Mouse (Mus musculus) lung, adult 2 months (tissue): Measurements from ENCODE around the gene 0610009B22Rik. TPM values are rescaled to one million over a fixed set of nuclear protein-coding genes. Genes with fewer than 3 reads are reported as not detected.
A peak's percentile ranks its signal among the peaks of the same experiment; 100 is the strongest.

Experiments
- DNase-seq: peaks from one replicate; pipeline ENCODE4 v3.0.0; 2022
- H3K4me1 ChIP-seq: fragments of 200-500 bp; 2 replicates; pipeline ENCODE4 v1.6.1; 2011; ENCODE audit warnings: low read length; ENCODE audit not compliant: control insufficient read depth, insufficient read depth
- H3K4me3 ChIP-seq: fragments of 200-500 bp; replicated peaks from 2 replicates; pipeline ENCODE3; 2011; ENCODE audit warnings: low read depth, mild to moderate bottlenecking, control low read depth, low read length; ENCODE audit errors: extremely low read depth
- CTCF ChIP-seq: fragments of 200-500 bp; IDR thresholded peaks from 2 replicates; pipeline ENCODE4 v1.5.1; 2011; ENCODE audit warnings: mild to moderate bottlenecking, low read length, control low read depth; ENCODE audit not compliant: insufficient read depth
- POLR2A ChIP-seq: fragments of 200-500 bp; IDR thresholded peaks from 2 replicates; pipeline ENCODE4 v1.6.1; 2011; ENCODE audit warnings: low read depth, mild to moderate bottlenecking, control low read depth, low read length, borderline replicate concordance; ENCODE audit errors: extremely low read depth
- WGBS: fragments of 180-500 bp; shearing (Covaris S2); methylation state at CpG from one replicate; pipeline ENCODE4 v1.1.7; 2018; 5-methylcytosine and 5-hydroxymethylcytosine counted together
- polyA plus RNA-seq: library from polyadenylated mRNA; depleted of rRNA; stranded (reverse); fragments of >200 nt; gene quantifications from 2 replicates; pipeline ENCODE4 v1.2.3, GENCODE M21; 2012; rRNA removed

The 0610009B22Rik gene
- polyA plus RNA-seq, 1 experiment = 8.3 TPM

GRCm38 (mm10) chr11:51643202-51643601 lies 45.5 kb downstream of the 0610009B22Rik start:
- H3K4me3 ChIP-seq = no peak overlapping the region
- DNase-seq = no peak
- TF ChIP-seq CTCF (no peak), POLR2A (no peak)
- peaks cover 24% of the 10 kb centered on the region for H3K4me1 ChIP-seq
- WGBS = 37% methylated on average over 9 of the region's 9 CpGs

- 45% methylated on average over 7 of the region's 7 CpGs for WGBS
- no peak for TF ChIP-seq CTCF
- TF ChIP-seq POLR2A = no peak
- Histone ChIP-seq H3K4me3 (no peak overlapping the region), H3K4me1 (peaks cover 23% of the 10 kb centered on the region)
- peak; percentile 46 for DNase-seq
Observed at GRCm38 (mm10) chr11:51640748-51641147, 47.9 kb downstream of the 0610009B22Rik start.

GRCm38 (mm10) chr11:51638497-51638896 lies 50.2 kb downstream of the 0610009B22Rik start:
- TF ChIP-seq POLR2A (no peak), CTCF (no peak)
- 50% methylated on average over 5 of the region's 5 CpGs for WGBS
- Histone ChIP-seq H3K4me1 (peaks cover 16% of the 10 kb centered on the region), H3K4me3 (no peak overlapping the region)
- DNase-seq = no peak

GRCm38 (mm10) chr11:51637971-51638414 lies 50.7 kb downstream of the 0610009B22Rik start:
- no peak for TF ChIP-seq CTCF
- no peak for TF ChIP-seq POLR2A
- WGBS = 6% methylated on average over 17 of the region's 17 CpGs
- DNase-seq = peak; percentile 35
- Histone ChIP-seq H3K4me1 (peaks cover 11% of the 10 kb centered on the region), H3K4me3 (peak overlapping the region; percentile 4)

GRCm38 (mm10) chr11:51636323-51636684 lies 52.4 kb downstream of the 0610009B22Rik start:
- peak overlapping the region; percentile 75 for H3K4me3 ChIP-seq
- WGBS = 5% methylated on average over 6 of the region's 6 CpGs
- TF ChIP-seq CTCF = peak; percentile 66
- 0 out of 2 replicates have a peak, but pooled peaks have one; percentile 24 for TF ChIP-seq POLR2A
- DNase-seq = peak; percentile 40
- H3K4me1 ChIP-seq = peaks cover 17% of the 10 kb centered on the region

GRCm38 (mm10) chr11:51635525-51636322 lies 53.0 kb downstream of the 0610009B22Rik start, which contains the start of gene Rmnd5b:
Gene Rmnd5b (minus strand): TSS chr11:51635896.
- peak; percentile 91 for DNase-seq
- TF ChIP-seq POLR2A (peak; percentile 49; the same call in 1 of the 2 replicates), CTCF (no peak)
- Histone ChIP-seq H3K4me3 (peak within 1 kb of the TSS; percentile 75), H3K4me1 (peaks cover 13% of the 10 kb centered on the region)
- under 1% methylated on average over 61 of the region's 61 CpGs for WGBS

Other genes with a start within 250 kb of the 0610009B22Rik start
- 19.8 and 25.4 TPM in 2 replicates for gene Phykpl, start 104.1 kb downstream of the 0610009B22Rik start, polyA plus RNA-seq
- 174 and 289 TPM in 2 replicates for gene Hnrnpab, start 82.0 kb downstream of the 0610009B22Rik start, polyA plus RNA-seq
- gene Nhp2, start 69.1 kb downstream of the 0610009B22Rik start, polyA plus RNA-seq = 22.6 and 33.3 TPM in 2 replicates
- 64.9 and 65.8 TPM in 2 replicates for gene Rmnd5b, start 53.0 kb downstream of the 0610009B22Rik start, polyA plus RNA-seq
- gene N4bp3, start 38.0 kb downstream of the 0610009B22Rik start, polyA plus RNA-seq = 43.7 and 45.9 TPM in 2 replicates
- 9.1 and 13.2 TPM in 2 replicates for gene D930048N14Rik, start 37.9 kb downstream of the 0610009B22Rik start, polyA plus RNA-seq
- gene Sec24a, start 74.8 kb upstream of the 0610009B22Rik start, polyA plus RNA-seq = 11.9 and 12.9 TPM in 2 replicates
- 13.1 and 24.9 TPM in 2 replicates for gene Sar1b, start 74.8 kb upstream of the 0610009B22Rik start, polyA plus RNA-seq
- 23.6 and 33.3 TPM in 2 replicates for gene Jade2, start 168.8 kb upstream of the 0610009B22Rik start, polyA plus RNA-seq